Mouse (Mus musculus) inflammation-experienced regulatory T-cells, adult 6 months (primary cell): ENCODE data around the gene Gm21454. TPM values are rescaled to one million over a fixed set of nuclear protein-coding genes. Genes with fewer than 3 reads are reported as not detected.
"Not testable (repeated sequence)": the region's sequence is repeated elsewhere in the genome, so short reads cannot be mapped to it uniquely, and the experiment has no call there.

ENCODE experiments used
- ATAC-seq: one replicate; pipeline ENCODE4 v1.8.0; 2017
- polyA plus RNA-seq, 3 experiments: library from polyadenylated mRNA; unstranded; fragments of 100-300 nt; shearing (Covaris generic); gene quantifications; one replicate each; pipeline ENCODE4 v1.2.1; 2017

Gene Gm21454
- polyA plus RNA-seq = not detected

- ATAC-seq = not testable (repeated sequence)
Observed at GRCm38 (mm10) chrY:13252091-13252490, at the start of gene Gm21454, which contains the start of gene Gm21440. TSS of gene Gm21454 (plus strand) at chrY:13252442. TSS of gene Gm21440 (plus strand) at chrY:13252391.

- not testable (repeated sequence) for ATAC-seq
Observed at GRCm38 (mm10) chrY:13223828-13224227, 28.4 kb upstream of the Gm21454 start, which contains the start of gene Gm21828. TSS of gene Gm21828 (minus strand) at chrY:13223928.

- not testable (repeated sequence) for ATAC-seq
Observed at GRCm38 (mm10) chrY:13348963-13349362, 96.7 kb downstream of the Gm21454 start, which contains the start of gene Gm21725. TSS of gene Gm21725 (minus strand) at chrY:13349063.

Other genes starting within 250 kb of the Gm21454 start
- not detected for gene Gm20807, start 209.6 kb upstream of the Gm21454 start, polyA plus RNA-seq
- not detected for gene Gm21891, start 119.0 kb upstream of the Gm21454 start, polyA plus RNA-seq
- not detected for gene Gm21425, start 90.5 kb upstream of the Gm21454 start, polyA plus RNA-seq
- not detected for gene Gm21828, start 28.5 kb upstream of the Gm21454 start, polyA plus RNA-seq
- gene Gm21440, start 51 bp upstream of the Gm21454 start, polyA plus RNA-seq = not detected
- not detected for gene Gm21725, start 96.6 kb downstream of the Gm21454 start, polyA plus RNA-seq
- not detected for gene Gm21866, start 213.1 kb downstream of the Gm21454 start, polyA plus RNA-seq
- not detected for gene Gm20773, start 241.6 kb downstream of the Gm21454 start, polyA plus RNA-seq